Comparison of ENCODE assay signal across 41 mouse cellular contexts in genomic region chr7:18243959-18244573, GRCm38 (mm10). TPM values are rescaled to one million over a fixed set of nuclear protein-coding genes. Genes with fewer than 3 reads are reported as not detected.
"Had no signal": no experiment of that assay in that cellular context is flagged by ENCODE, and none has a peak within 500 bp of the region (broad histone marks: within the 10 kb centered on the region; RNA-seq: fewer than 3 reads in every experiment).

No protein-coding gene starts in this region.

RNA-seq across cellular contexts. Expression of gene Mill1, which starts 1.1 kb away (rescaled TPM):
- total RNA-seq: heart, postnatal 10 days; heart, postnatal 14 days; heart, postnatal 25 days; heart, postnatal 36 days; heart, postnatal 4 days; hematopoietic stem cell, adult 5-6 weeks; hindbrain, postnatal 0 days; layer of hippocampus, adult 18-20 months; layer of hippocampus, adult 2 months; layer of hippocampus, adult 8-10 months; layer of hippocampus, postnatal 10 days; layer of hippocampus, postnatal 14 days; layer of hippocampus, postnatal 25 days; layer of hippocampus, postnatal 36 days; left cerebral cortex, adult 18-20 months; left cerebral cortex, adult 2 months; left cerebral cortex, adult 8-10 months had no signal
- polyA plus RNA-seq: heart, embryonic 11.5 days; heart, embryonic 12.5 days; heart, embryonic 13.5 days; heart, embryonic 14.5 days; heart, embryonic 15.5 days; heart, embryonic 16.5 days; heart, postnatal 0 days; hindbrain, embryonic 10.5 days; hindbrain, embryonic 11.5 days; hindbrain, embryonic 12.5 days; hindbrain, embryonic 13.5 days; hindbrain, embryonic 14.5 days; hindbrain, embryonic 15.5 days; hindbrain, embryonic 16.5 days; hindbrain, postnatal 0 days; inflammation-experienced regulatory T-cells, adult 6 months; intestine, embryonic 14.5 days; intestine, embryonic 15.5 days; intestine, embryonic 16.5 days; intestine, postnatal 0 days; kidney, embryonic 14.5 days; kidney, embryonic 15.5 days; kidney, embryonic 16.5 days; kidney, postnatal 0 days; large intestine, adult 2 months had no signal
